Mouse (Mus musculus) neural tube, embryonic 11.5 days (tissue): ENCODE data around the gene C1qtnf2. TPM values are rescaled to one million over a fixed set of nuclear protein-coding genes. Genes with fewer than 3 reads are reported as not detected.

Experiments
- ATAC-seq: fragments of 200-750 bp; cut with Nextera tagmentation; 2 replicates; pipeline ENCODE4 v1.8.0; 2017; ENCODE audit warnings: moderate number of reproducible peaks, mild to moderate bottlenecking, moderate TSS enrichment, moderate library complexity; ENCODE audit not compliant: insufficient read depth, low FRiP score, low TSS enrichment
- DNase-seq: peaks from one replicate; pipeline ENCODE4 v3.0.0-alpha.2; 2015; ENCODE audit warnings: low spot score
- H3K27ac ChIP-seq: fragments of 300-500 bp; sonication (generic); 2 replicates; pipeline ENCODE4 v1.5.1; 2014; ENCODE audit warnings: low read depth, mild to moderate bottlenecking, low read length
- H3K27me3 ChIP-seq: fragments of 300-500 bp; sonication (generic); 2 replicates; pipeline ENCODE4 v1.6.1; 2014; ENCODE audit warnings: mild to moderate bottlenecking, low read length, mixed read lengths; ENCODE audit not compliant: control insufficient read depth, insufficient read depth
- H3K36me3 ChIP-seq: fragments of 300-500 bp; sonication (generic); 2 replicates; pipeline ENCODE4 v1.6.1; 2014; ENCODE audit warnings: mild to moderate bottlenecking, low read length, moderate library complexity, mixed read lengths; ENCODE audit not compliant: control insufficient read depth, insufficient read depth
- H3K4me1 ChIP-seq: fragments of 300-500 bp; sonication (generic); 2 replicates; pipeline ENCODE4 v1.6.1; 2014; ENCODE audit warnings: low read length, mixed read lengths; ENCODE audit not compliant: control insufficient read depth, insufficient read depth
- H3K4me2 ChIP-seq: fragments of 300-500 bp; sonication (generic); 2 replicates; pipeline ENCODE4 v1.6.1; 2014; ENCODE audit warnings: low read depth, mild to moderate bottlenecking, moderate library complexity
- H3K4me3 ChIP-seq: fragments of 300-500 bp; sonication (generic); 2 replicates; pipeline ENCODE4 v1.5.1; 2014; ENCODE audit warnings: low read depth, low read length
- H3K9ac ChIP-seq: fragments of 300-500 bp; sonication (generic); 2 replicates; pipeline ENCODE4 v1.6.1; 2014; ENCODE audit warnings: mild to moderate bottlenecking, low read length
- H3K9me3 ChIP-seq: fragments of 300-500 bp; sonication (generic); 2 replicates; pipeline ENCODE4 v1.6.1; 2016; ENCODE audit warnings: low read length; ENCODE audit not compliant: control insufficient read depth
- WGBS: fragments of 180-500 bp; shearing (Covaris S2); extraction: QIAGEN DNeasy Blood & Tissue Kit; methylation state at CpG from one replicate; pipeline ENCODE4 v1.1.7; 2014; 5-methylcytosine and 5-hydroxymethylcytosine counted together
- polyA plus RNA-seq: library from polyadenylated mRNA; unstranded; fragments of >200 nt; fragmentation: Nextera tagmentation; extraction: Ambion mirVana; gene quantifications from 2 replicates; pipeline ENCODE4 v1.2.1, GENCODE M21; 2014

C1qtnf2 gene
- polyA plus RNA-seq, 1 experiment from 2014 or later: 1.5 TPM

DNA sequence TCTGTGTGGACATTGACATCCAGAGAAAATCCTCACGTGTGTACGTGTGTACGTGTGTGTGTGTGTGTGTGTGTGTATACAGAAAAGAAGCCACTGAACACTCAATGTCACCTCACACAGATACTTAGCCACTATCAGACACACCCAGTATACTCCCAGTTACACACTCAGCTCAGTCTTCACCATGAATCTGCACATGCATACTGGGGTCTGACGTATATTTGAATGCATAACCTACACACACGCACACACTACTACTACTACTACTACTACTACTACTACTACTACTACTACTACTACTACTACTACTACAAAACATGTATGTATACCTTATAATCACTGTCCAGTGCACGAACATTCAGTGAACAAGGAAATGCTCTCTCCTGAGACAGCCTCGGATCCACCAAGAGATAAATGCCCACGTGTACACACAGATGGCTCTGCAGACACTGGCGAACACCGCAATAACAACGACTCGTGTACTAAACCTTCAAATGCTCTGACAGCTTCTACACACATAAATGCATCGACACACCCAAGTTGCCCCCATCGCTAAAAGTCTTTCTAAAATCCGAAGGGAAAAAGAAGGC lies 346 bp upstream of the C1qtnf2 start:
- H3K4me3 ChIP-seq: peak overlapping the region; percentile 25; the same call in 1 of the 2 replicates
- H3K36me3 ChIP-seq: no peaks in the 10 kb centered on the region
- H3K4me1 ChIP-seq: peaks cover 4% of the 10 kb centered on the region
- ATAC-seq (0 out of 2 replicates have a peak, but pooled peaks have one; percentile 16), DNase-seq (no peak)
- 60% methylated on average over 15 of the region's 15 CpGs for WGBS
- H3K9ac ChIP-seq: peak overlapping the region; percentile 49; the same call in 1 of the 2 replicates
- no peaks in the 10 kb centered on the region for H3K9me3 ChIP-seq
- H3K27ac ChIP-seq: no peak overlapping the region
- no peaks in the 10 kb centered on the region for H3K27me3 ChIP-seq
- H3K4me2 ChIP-seq: peak overlapping the region; percentile 51

DNA sequence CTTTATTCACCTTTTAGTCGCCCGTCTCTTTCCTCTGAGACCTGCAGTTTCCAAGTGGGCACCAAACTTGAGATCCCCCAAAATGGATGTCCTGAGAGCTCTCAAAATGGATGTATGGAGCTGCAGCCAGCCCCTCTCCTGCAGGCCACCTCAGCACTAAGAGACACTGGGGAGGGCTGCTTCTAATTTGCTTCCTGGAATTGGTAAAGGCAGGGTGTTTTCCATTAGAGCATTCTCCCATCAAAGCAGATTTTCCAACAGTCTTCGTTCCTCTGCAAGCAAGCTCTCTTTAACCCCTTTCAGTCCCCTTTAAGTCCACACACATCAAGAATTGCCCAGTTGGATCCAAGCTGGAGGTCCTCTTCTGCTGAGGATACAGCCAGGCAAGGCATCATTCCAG lies 5.3 kb downstream of the C1qtnf2 start:
- 85% methylated on average over 3 of the region's 3 CpGs for WGBS
- H3K9ac ChIP-seq: no peak overlapping the region
- H3K36me3 ChIP-seq: no peaks in the 10 kb centered on the region
- DNase-seq: no peak
- H3K4me2 ChIP-seq: no peak overlapping the region
- H3K4me1 ChIP-seq: peaks cover 2% of the 10 kb centered on the region
- H3K4me3 ChIP-seq: no peak overlapping the region
- H3K27ac ChIP-seq: no peak overlapping the region
- no peak for ATAC-seq
- H3K9me3 ChIP-seq: no peaks in the 10 kb centered on the region
- H3K27me3 ChIP-seq: no peaks in the 10 kb centered on the region

DNA sequence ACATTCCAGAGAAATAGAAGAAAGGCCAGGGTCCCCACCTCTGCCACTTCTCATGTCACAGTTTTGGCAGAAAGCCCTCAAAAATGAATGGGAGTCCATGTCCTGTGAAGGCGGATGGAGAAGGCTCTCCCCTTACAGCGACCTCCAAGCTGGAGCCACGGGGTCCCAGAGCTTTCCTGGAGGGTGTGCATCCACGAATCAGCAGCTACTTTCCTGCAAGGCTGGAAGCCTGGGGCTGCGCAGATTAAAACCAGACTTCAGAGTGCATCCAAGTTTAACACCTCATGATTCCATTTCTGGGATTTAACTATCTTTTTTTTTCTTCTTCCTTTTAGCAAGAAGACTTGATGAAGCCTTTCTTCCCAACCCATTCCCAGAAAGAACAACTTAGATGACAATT lies 6.5 kb downstream of the C1qtnf2 start:
- no peaks in the 10 kb centered on the region for H3K9me3 ChIP-seq

DNA sequence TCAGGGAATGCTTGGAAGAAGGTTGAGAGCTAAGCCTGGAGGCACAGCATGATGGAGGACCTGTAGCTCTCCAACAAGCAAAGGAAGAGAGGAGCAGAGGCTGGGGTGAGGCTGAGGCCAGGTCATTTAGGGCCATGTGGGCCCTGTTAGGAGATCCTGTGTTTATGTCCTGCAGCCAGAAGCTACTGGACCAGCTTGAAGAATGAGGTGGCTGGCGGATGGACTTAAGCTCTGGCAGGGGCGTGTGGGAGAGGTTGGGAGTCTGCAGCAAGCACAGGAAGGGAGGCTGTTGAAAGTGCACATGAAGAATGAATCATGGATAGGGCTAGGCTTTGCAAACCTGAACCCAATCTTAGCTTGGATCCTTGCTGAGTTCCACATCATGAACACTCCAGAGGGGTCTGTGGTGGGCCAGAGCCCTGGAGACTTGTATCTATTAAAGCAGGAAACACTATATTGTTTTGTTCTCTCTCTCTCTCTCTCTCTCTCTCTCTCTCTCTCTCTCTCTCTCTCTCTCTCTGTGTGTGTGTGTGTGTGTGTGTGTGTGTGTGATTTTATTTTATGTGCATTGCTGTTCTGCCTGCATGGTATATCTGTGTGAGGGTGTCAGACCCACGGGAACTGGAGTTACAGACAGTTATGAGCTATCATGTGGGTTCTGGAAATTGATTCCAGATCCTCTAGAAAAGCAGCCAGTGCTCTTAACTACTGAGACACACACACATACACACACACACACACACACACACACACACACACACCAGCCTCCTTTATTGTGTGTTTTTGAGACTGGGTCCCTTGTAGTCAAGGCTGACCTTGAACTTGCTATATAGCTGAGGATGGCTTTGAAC lies 7.8 kb downstream of the C1qtnf2 start:
- Histone ChIP-seq H3K4me3 (no peak overlapping the region), H3K4me1 (no peaks in the 10 kb centered on the region), H3K36me3 (no peaks in the 10 kb centered on the region), H3K27me3 (no peaks in the 10 kb centered on the region), H3K9me3 (no peaks in the 10 kb centered on the region), H3K27ac (no peak overlapping the region), H3K9ac (no peak overlapping the region), H3K4me2 (no peak overlapping the region)
- WGBS: 60% methylated on average over 3 of the region's 3 CpGs
- ATAC-seq: no peak
- DNase-seq: no peak

More for the DNA sequence above, 6.5 kb downstream of the C1qtnf2 start:
- Histone ChIP-seq H3K36me3 (no peaks in the 10 kb centered on the region), H3K4me1 (no peaks in the 10 kb centered on the region), H3K4me2 (no peak overlapping the region), H3K27ac (no peak overlapping the region), H3K27me3 (no peaks in the 10 kb centered on the region), H3K4me3 (no peak overlapping the region), H3K9ac (no peak overlapping the region)
- 60% methylated on average over 5 of the region's 5 CpGs for WGBS
- no peak for DNase-seq
- no peak for ATAC-seq

DNA sequence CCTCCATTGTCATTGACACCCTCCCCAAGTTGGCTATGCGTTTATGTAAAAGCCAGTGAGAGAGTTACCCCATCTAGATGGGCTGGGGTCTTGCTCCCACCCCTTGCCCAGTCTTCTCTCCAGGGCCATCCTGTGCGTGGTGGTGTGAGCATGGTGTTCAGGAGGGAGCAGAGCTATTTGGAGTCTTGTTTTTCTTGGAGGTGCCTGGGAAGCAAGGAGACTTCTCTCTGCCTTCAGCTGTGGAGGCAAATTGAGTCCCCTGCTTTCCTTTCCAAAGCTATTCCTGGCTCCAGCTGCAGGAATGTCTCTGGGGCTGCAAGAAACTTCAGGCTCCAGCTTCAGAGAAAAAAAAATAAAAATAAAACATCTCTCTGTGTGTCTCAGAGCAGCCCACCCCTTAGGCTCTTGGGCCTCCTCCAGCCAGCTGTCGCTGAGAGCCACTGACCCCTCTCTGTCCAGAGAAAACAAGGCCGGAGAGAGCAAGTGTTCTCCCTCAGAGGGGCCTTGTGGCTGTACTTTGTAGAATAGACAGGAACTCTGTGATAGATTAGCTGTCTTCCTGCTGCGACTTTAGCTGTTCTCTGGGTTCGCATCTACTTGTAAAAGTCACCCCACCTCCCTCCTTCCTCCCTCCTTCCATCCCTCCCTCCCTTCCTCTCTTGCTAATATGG lies 9.2 kb downstream of the C1qtnf2 start:
- H3K9me3 ChIP-seq: no peaks in the 10 kb centered on the region
- ATAC-seq (no peak), DNase-seq (no peak)
- H3K36me3 ChIP-seq: no peaks in the 10 kb centered on the region
- H3K9ac ChIP-seq: no peak overlapping the region
- no peaks in the 10 kb centered on the region for H3K4me1 ChIP-seq
- 39% methylated on average over 6 of the region's 6 CpGs for WGBS
- H3K27ac ChIP-seq: peak overlapping the region; percentile 21
- no peak overlapping the region for H3K4me2 ChIP-seq
- H3K27me3 ChIP-seq: no peaks in the 10 kb centered on the region
- no peak overlapping the region for H3K4me3 ChIP-seq

DNA sequence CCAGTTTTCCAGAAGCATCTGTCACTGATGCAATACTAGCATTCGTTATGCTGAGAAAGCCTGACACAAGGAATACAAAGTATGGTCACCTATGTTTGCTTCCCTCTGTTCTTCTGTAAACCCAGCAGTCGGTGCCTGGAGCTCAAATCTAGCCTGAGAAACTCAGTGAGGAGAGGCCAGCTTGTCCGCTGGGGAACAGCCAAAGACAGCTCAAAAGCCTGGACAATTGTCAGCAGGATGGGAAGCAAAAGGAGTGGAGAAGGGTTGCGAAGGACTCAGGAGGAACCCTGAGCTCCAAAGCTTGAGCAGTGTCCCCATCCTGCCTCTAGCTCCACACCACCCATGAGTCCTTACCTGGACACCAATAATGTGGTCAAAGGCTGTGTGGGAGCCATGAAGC lies 10.0 kb downstream of the C1qtnf2 start:
- H3K27me3 ChIP-seq: no peaks in the 10 kb centered on the region
- WGBS: 82% methylated on average over 4 of the region's 4 CpGs
- H3K27ac ChIP-seq: no peak overlapping the region
- H3K4me3 ChIP-seq: no peak overlapping the region
- ATAC-seq (no peak), DNase-seq (no peak)
- no peak overlapping the region for H3K9ac ChIP-seq
- no peaks in the 10 kb centered on the region for H3K4me1 ChIP-seq
- H3K36me3 ChIP-seq: no peaks in the 10 kb centered on the region
- no peaks in the 10 kb centered on the region for H3K9me3 ChIP-seq
- H3K4me2 ChIP-seq: no peak overlapping the region

GRCm38 (mm10) chr11:43484652-43485051 lies 10.6 kb downstream of the C1qtnf2 start:
- Histone ChIP-seq H3K9ac (no peak overlapping the region), H3K4me2 (no peak overlapping the region), H3K36me3 (no peaks in the 10 kb centered on the region), H3K4me1 (no peaks in the 10 kb centered on the region), H3K27me3 (no peaks in the 10 kb centered on the region), H3K9me3 (no peaks in the 10 kb centered on the region), H3K4me3 (no peak overlapping the region), H3K27ac (no peak overlapping the region)
- DNase-seq (peak; percentile 43), ATAC-seq (peak; percentile 23; the same call in 1 of the 2 replicates)
- WGBS: 42% methylated on average over 11 of the region's 11 CpGs

- WGBS: 94% methylated on average over 9 of the region's 9 CpGs
- DNase-seq: no peak
Observed at GRCm38 (mm10) chr11:43485855-43486254, 11.8 kb downstream of the C1qtnf2 start.

More at GRCm38 (mm10) chr11:43485855-43486254, 11.8 kb downstream of the C1qtnf2 start:
- Histone ChIP-seq H3K27ac (no peak overlapping the region), H3K9ac (no peak overlapping the region), H3K9me3 (no peaks in the 10 kb centered on the region), H3K27me3 (no peaks in the 10 kb centered on the region), H3K4me2 (no peak overlapping the region), H3K4me3 (no peak overlapping the region), H3K36me3 (no peaks in the 10 kb centered on the region), H3K4me1 (no peaks in the 10 kb centered on the region)
- no peak for ATAC-seq
